Mouse (Mus musculus) embryonic facial prominence, embryonic 11.5 days (tissue): ENCODE data around the gene Lrrc28. TPM values are rescaled to one million over a fixed set of nuclear protein-coding genes. Genes with fewer than 3 reads are reported as not detected.

Source experiments
- ATAC-seq: fragments of 200-750 bp; cut with Nextera tagmentation; replicated peaks from 2 replicates; pipeline ENCODE4 v1.8.0; 2017; ENCODE audit warnings: low read depth; ENCODE audit not compliant: insufficient number of reproducible peaks, low FRiP score, low TSS enrichment
- DNase-seq: peaks from one replicate; pipeline ENCODE4 v3.0.0-alpha.2; 2015; ENCODE audit warnings: low spot score
- H3K27ac ChIP-seq: fragments of 300-500 bp; sonication (generic); replicated peaks from 2 replicates; pipeline ENCODE4 v1.5.1; 2014; ENCODE audit warnings: mild to moderate bottlenecking, low read depth, low read length, control low read depth
- H3K27me3 ChIP-seq: fragments of 300-500 bp; sonication (generic); 2 replicates; pipeline ENCODE4 v1.6.1; 2014; ENCODE audit warnings: mild to moderate bottlenecking, low read length, moderate library complexity, mixed read lengths; ENCODE audit not compliant: control insufficient read depth, insufficient read depth
- H3K36me3 ChIP-seq: fragments of 300-500 bp; sonication (generic); replicated peaks from 2 replicates; pipeline ENCODE4 v1.6.1; 2014; ENCODE audit warnings: low read depth, mild to moderate bottlenecking, low read length, moderate library complexity, mixed read lengths; ENCODE audit not compliant: control insufficient read depth, insufficient read depth
- H3K4me1 ChIP-seq: fragments of 300-500 bp; sonication (generic); 2 replicates; pipeline ENCODE4 v1.6.1; 2014; ENCODE audit warnings: low read length, mixed read lengths; ENCODE audit not compliant: control insufficient read depth, insufficient read depth
- H3K4me2 ChIP-seq: fragments of 300-500 bp; sonication (generic); 2 replicates; pipeline ENCODE4 v1.6.1; 2014; ENCODE audit warnings: low read depth, mild to moderate bottlenecking, control low read depth, low read length, moderate library complexity
- H3K4me3 ChIP-seq: fragments of 300-500 bp; sonication (generic); 2 replicates; pipeline ENCODE4 v1.5.1; 2014; ENCODE audit warnings: low read depth, low read length, control low read depth
- H3K9ac ChIP-seq: fragments of 300-500 bp; sonication (generic); replicated peaks from 2 replicates; pipeline ENCODE4 v1.6.1; 2014; ENCODE audit warnings: mild to moderate bottlenecking, control low read depth, low read length
- H3K9me3 ChIP-seq: fragments of 300-500 bp; sonication (generic); replicated peaks from 2 replicates; pipeline ENCODE4 v1.6.1; 2016; ENCODE audit warnings: mild to moderate bottlenecking, low read length, inconsistent platforms, mixed read lengths; ENCODE audit not compliant: control insufficient read depth
- WGBS: fragments of 180-500 bp; shearing (Covaris S2); extraction: QIAGEN DNeasy Blood & Tissue Kit; methylation state at CpG from one replicate; pipeline ENCODE4 v1.1.7; 2014; 5-methylcytosine and 5-hydroxymethylcytosine counted together
- polyA plus RNA-seq: library from polyadenylated mRNA; unstranded; fragments of >200 nt; fragmentation: Nextera tagmentation; extraction: Ambion mirVana; gene quantifications from 2 replicates; pipeline ENCODE4 v1.2.1, GENCODE M21; 2014

Lrrc28 gene
- polyA plus RNA-seq, result 24.9 and 27.6 TPM in 2 replicates

DNA sequence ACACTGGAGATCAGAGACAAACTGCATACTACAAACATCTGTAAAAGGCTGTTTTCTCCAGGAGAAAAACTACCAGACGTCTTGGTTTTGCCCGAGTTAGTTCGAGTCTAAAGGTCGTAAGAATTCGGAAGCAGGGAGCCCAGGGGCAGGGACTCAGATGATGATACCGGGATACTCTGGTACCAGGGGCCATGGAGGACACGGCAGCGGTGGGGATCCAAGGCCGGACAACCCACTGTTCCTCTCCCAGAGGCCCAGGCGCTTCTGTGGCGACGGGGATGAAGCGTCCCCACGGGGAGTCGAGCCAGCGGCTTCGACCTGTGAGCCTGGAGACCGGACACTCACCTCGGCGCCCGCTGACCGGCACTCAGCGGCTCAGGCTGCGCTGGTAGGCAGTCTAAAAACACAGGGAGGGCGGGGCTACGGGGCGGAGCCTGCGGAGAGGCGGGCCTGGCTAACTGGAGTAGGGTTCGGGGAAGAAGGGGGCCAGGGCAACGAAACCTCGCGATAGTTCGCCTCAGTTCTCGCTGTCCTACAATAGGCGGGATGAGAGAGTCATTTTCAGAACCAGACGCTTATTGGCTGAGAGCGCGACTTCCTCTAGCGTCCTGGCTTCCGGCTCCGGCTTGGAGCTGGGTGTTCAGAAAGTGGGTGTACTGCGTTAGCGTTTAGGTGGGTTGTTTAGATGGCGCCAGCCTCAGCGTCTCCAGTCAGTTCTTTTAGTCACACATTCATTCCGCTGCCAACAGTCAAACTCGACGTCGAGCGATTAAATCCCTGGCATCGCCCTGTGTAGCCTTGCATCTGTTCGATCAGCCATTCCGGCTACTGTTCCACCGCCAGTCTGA lies at the start of gene Lrrc28:
Gene Lrrc28 (minus strand): TSS at position 436 of the 848 bp plus-strand sequence.
- Histone ChIP-seq H3K4me1 (no peaks in the 10 kb centered on the region), H3K36me3 (no peaks in the 10 kb centered on the region), H3K9me3 (no peaks in the 10 kb centered on the region), H3K27ac (peak within 1 kb of the TSS; percentile 65; the same call in 1 of the 2 replicates), H3K27me3 (no peaks in the 10 kb centered on the region), H3K9ac (peak within 1 kb of the TSS; percentile 76), H3K4me2 (peak within 1 kb of the TSS; percentile 60), H3K4me3 (peak within 1 kb of the TSS; percentile 67)
- DNase-seq (peak; percentile 99), ATAC-seq (peak; percentile 97)
- under 1% methylated on average over 54 of the region's 55 CpGs for WGBS

GRCm38 (mm10) chr7:67692791-67693538 lies 47.9 kb upstream of the Lrrc28 start:
- H3K4me3 ChIP-seq, result no peak overlapping the region
- H3K9me3 ChIP-seq, result no peaks in the 10 kb centered on the region
- WGBS, result 89% methylated on average over 23 of the region's 23 CpGs
- no peaks in the 10 kb centered on the region for H3K27me3 ChIP-seq
- ATAC-seq (no peak), DNase-seq (no peak)
- no peaks in the 10 kb centered on the region for H3K36me3 ChIP-seq
- no peak overlapping the region for H3K4me2 ChIP-seq
- H3K9ac ChIP-seq, result no peak overlapping the region
- no peaks in the 10 kb centered on the region for H3K4me1 ChIP-seq
- H3K27ac ChIP-seq, result no peak overlapping the region

DNA sequence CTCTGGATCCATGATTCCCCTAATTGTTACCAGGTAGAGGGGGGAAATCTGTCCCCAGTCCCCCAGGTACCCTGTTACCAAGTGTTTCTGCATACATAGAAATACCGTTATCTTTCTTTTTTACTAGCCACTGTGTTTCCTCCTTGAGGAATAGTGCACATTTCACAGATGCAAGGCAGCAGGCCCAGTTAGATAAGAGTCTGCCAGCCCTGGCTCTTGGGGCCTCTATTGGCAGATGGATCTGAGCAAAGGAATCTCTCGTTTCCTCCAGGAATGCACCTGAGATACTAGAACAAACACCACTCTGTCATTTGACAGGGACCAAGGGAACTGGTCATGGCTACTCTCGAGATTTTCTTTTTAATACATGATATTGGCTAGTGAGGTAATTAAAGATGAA lies 47.1 kb upstream of the Lrrc28 start:
- H3K27ac ChIP-seq, result no peak overlapping the region
- DNase-seq, result no peak
- WGBS, result 85% methylated on average over 3 of the region's 3 CpGs
- no peaks in the 10 kb centered on the region for H3K36me3 ChIP-seq
- ATAC-seq, result no peak
- H3K9me3 ChIP-seq, result no peaks in the 10 kb centered on the region
- no peaks in the 10 kb centered on the region for H3K4me1 ChIP-seq
- no peak overlapping the region for H3K4me2 ChIP-seq
- no peak overlapping the region for H3K4me3 ChIP-seq
- no peak overlapping the region for H3K9ac ChIP-seq
- no peaks in the 10 kb centered on the region for H3K27me3 ChIP-seq

DNA sequence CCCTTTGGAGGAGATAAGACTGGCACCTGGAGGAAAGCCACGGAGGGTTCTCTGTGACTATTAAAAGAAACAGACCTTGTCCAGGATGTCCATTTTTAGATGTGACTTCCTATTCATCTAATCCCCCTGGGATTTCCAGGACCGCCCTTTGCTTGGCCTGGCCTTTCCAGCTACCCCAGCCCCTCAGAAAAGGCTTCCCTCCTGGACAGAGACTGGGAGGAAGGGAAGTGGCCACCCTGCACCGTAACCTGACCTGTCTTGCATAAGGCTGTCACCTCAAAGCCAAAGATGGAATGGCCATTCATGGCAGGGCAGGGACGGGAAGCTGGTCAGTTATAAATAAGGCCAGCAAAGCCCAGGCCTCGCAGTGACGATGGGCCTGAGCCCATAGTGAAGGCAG lies 46.0 kb upstream of the Lrrc28 start:
- 73% methylated on average over 6 of the region's 6 CpGs for WGBS
- Histone ChIP-seq H3K36me3 (no peaks in the 10 kb centered on the region), H3K27ac (no peak overlapping the region), H3K4me1 (no peaks in the 10 kb centered on the region), H3K9me3 (no peaks in the 10 kb centered on the region), H3K4me2 (no peak overlapping the region), H3K27me3 (no peaks in the 10 kb centered on the region), H3K4me3 (no peak overlapping the region), H3K9ac (no peak overlapping the region)
- no peak for ATAC-seq
- DNase-seq, result no peak

GRCm38 (mm10) chr7:67689793-67690192 lies 44.7 kb upstream of the Lrrc28 start:
- H3K9ac ChIP-seq, result no peak overlapping the region
- H3K27ac ChIP-seq, result no peak overlapping the region
- no peak overlapping the region for H3K4me3 ChIP-seq
- no peak for DNase-seq
- no peaks in the 10 kb centered on the region for H3K36me3 ChIP-seq
- H3K4me1 ChIP-seq, result no peaks in the 10 kb centered on the region
- 88% methylated on average over 7 of the region's 7 CpGs for WGBS
- no peaks in the 10 kb centered on the region for H3K27me3 ChIP-seq
- no peak for ATAC-seq
- no peaks in the 10 kb centered on the region for H3K9me3 ChIP-seq
- no peak overlapping the region for H3K4me2 ChIP-seq

GRCm38 (mm10) chr7:67688281-67688680 lies 43.2 kb upstream of the Lrrc28 start:
- H3K27me3 ChIP-seq, result no peaks in the 10 kb centered on the region
- ATAC-seq, result no peak
- DNase-seq, result no peak
- no peak overlapping the region for H3K27ac ChIP-seq
- WGBS, result 68% methylated on average over 3 of the region's 3 CpGs
- H3K4me3 ChIP-seq, result no peak overlapping the region
- H3K36me3 ChIP-seq, result no peaks in the 10 kb centered on the region
- H3K9me3 ChIP-seq, result no peaks in the 10 kb centered on the region
- H3K4me1 ChIP-seq, result no peaks in the 10 kb centered on the region
- no peak overlapping the region for H3K4me2 ChIP-seq
- no peak overlapping the region for H3K9ac ChIP-seq

DNA sequence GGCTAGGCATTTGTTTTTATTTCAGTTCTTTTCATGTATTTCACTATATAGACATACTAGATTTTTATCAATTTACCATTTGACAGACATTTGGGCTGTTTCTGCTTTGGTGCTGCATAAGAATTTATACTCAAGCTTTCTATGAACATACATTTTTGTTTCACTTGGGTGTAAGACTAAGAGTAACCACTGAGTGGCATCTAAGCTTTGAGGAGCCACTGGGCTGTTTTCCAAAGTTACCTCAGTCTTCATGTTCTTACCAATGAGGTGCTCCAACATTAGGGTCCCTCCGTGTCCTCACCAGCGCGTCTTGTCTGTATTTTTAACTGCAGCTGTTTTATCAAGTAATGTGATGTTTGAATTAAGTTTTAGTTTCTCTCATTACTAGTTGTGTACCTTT lies 41.5 kb upstream of the Lrrc28 start:
- WGBS, result 96% methylated on average over 3 of the region's 3 CpGs
- H3K4me1 ChIP-seq, result no peaks in the 10 kb centered on the region
- no peak overlapping the region for H3K9ac ChIP-seq
- no peaks in the 10 kb centered on the region for H3K9me3 ChIP-seq
- H3K4me2 ChIP-seq, result no peak overlapping the region
- no peak overlapping the region for H3K4me3 ChIP-seq
- no peak for ATAC-seq
- DNase-seq, result no peak
- H3K36me3 ChIP-seq, result no peaks in the 10 kb centered on the region; the same call in 1 of the 2 replicates
- H3K27ac ChIP-seq, result no peak overlapping the region
- no peaks in the 10 kb centered on the region for H3K27me3 ChIP-seq

DNA sequence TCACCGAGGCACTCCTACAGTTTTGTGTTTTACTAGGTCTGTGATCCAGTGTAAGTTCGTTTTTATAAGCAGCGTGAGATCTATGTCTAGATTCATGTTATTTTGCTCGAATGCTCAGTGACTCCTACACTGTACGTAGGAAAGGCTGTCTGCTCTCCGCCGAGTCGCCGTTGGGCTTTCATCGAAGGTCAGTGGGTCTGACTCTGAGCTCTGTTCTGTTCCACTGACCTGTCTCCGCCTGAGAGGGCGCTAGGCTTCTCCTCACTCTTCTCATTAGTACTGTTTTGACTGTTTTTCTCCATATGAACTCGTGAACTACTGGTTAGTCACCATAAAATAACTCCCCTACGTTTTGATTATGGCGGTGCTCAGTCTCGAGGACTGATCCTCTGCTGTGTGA lies 37.9 kb upstream of the Lrrc28 start:
- no peaks in the 10 kb centered on the region for H3K9me3 ChIP-seq
- no peaks in the 10 kb centered on the region for H3K27me3 ChIP-seq
- H3K9ac ChIP-seq, result no peak overlapping the region
- H3K4me3 ChIP-seq, result no peak overlapping the region
- H3K4me1 ChIP-seq, result no peaks in the 10 kb centered on the region
- H3K36me3 ChIP-seq, result no peaks in the 10 kb centered on the region; the same call in 1 of the 2 replicates
- no peak for ATAC-seq
- no peak for DNase-seq
- no peak overlapping the region for H3K4me2 ChIP-seq
- H3K27ac ChIP-seq, result no peak overlapping the region
- WGBS, result 87% methylated on average over 16 of the region's 16 CpGs
